Mouse (Mus musculus) testis, adult 2 months (tissue): ENCODE results near the gene Shox2. TPM values are rescaled to one million over a fixed set of nuclear protein-coding genes. Genes with fewer than 3 reads are reported as not detected.
A peak's percentile ranks its signal among the peaks of the same experiment; 100 is the strongest.

Experiments
- H3K27ac ChIP-seq: fragments of 200-500 bp; 2 replicates; pipeline ENCODE4 v1.5.1; 2012; ENCODE audit warnings: low read depth, low read length; ENCODE audit not compliant: control insufficient read depth, insufficient read depth
- H3K27me3 ChIP-seq: fragments of 200-500 bp; 2 replicates; pipeline ENCODE4 v1.6.1; 2012; ENCODE audit warnings: mild to moderate bottlenecking, low read length, moderate library complexity; ENCODE audit not compliant: control insufficient read depth, insufficient read depth
- H3K36me3 ChIP-seq: fragments of 200-500 bp; 2 replicates; pipeline ENCODE4 v1.6.1; 2012; ENCODE audit warnings: mild to moderate bottlenecking, low read length; ENCODE audit not compliant: control insufficient read depth, insufficient read depth
- H3K4me1 ChIP-seq: fragments of 200-500 bp; 2 replicates; pipeline ENCODE4 v1.6.1; 2012; ENCODE audit warnings: low read length; ENCODE audit not compliant: control insufficient read depth, insufficient read depth
- H3K4me3 ChIP-seq: fragments of 200-500 bp; 2 replicates; pipeline ENCODE4 v1.5.1; 2012; ENCODE audit warnings: low read depth, mild to moderate bottlenecking, low read length, moderate library complexity, mixed read lengths; ENCODE audit not compliant: control insufficient read depth
- CTCF ChIP-seq: fragments of 200-500 bp; IDR thresholded peaks from 2 replicates; pipeline ENCODE4 v1.5.1; 2012; ENCODE audit warnings: low read depth, mild to moderate bottlenecking, inconsistent platforms, low read length, moderate library complexity; ENCODE audit not compliant: control insufficient read depth, insufficient read depth, insufficient replicate concordance
- POLR2A ChIP-seq: fragments of 200-500 bp; IDR thresholded peaks from 2 replicates; pipeline ENCODE4 v1.6.1; 2012; ENCODE audit warnings: low read depth, mild to moderate bottlenecking, inconsistent platforms, low read length, moderate library complexity; ENCODE audit not compliant: control insufficient read depth
- polyA plus RNA-seq: library from polyadenylated mRNA; depleted of rRNA; stranded (reverse); fragments of >200 nt; gene quantifications from 2 replicates; pipeline ENCODE4 v1.2.3, GENCODE M21; 2012

The Shox2 gene
- polyA plus RNA-seq, 1 experiment: 0.09 TPM

- Histone ChIP-seq H3K27me3 (peaks cover 19% of the 10 kb centered on the region), H3K4me3 (peak overlapping the region; percentile 73), H3K36me3 (no peaks in the 10 kb centered on the region), H3K4me1 (peaks cover 10% of the 10 kb centered on the region), H3K27ac (no peak overlapping the region)
- TF ChIP-seq POLR2A: no peak
- TF ChIP-seq CTCF: no peak
Observed at GRCm38 (mm10) chr3:66980111-66980975, 1.2 kb downstream of the Shox2 start.

- no peak overlapping the region for H3K27ac ChIP-seq
- peaks cover 19% of the 10 kb centered on the region for H3K27me3 ChIP-seq
- TF ChIP-seq POLR2A (no peak), CTCF (no peak)
- no peaks in the 10 kb centered on the region for H3K36me3 ChIP-seq
- H3K4me3 ChIP-seq: no peak overlapping the region
- H3K4me1 ChIP-seq: peaks cover 10% of the 10 kb centered on the region
Observed at GRCm38 (mm10) chr3:66979491-66979890, 2.1 kb downstream of the Shox2 start.

- H3K4me1 ChIP-seq: peaks cover 14% of the 10 kb centered on the region
- no peaks in the 10 kb centered on the region for H3K36me3 ChIP-seq
- TF ChIP-seq POLR2A: no peak
- no peak for TF ChIP-seq CTCF
- peaks cover 19% of the 10 kb centered on the region for H3K27me3 ChIP-seq
- no peak overlapping the region for H3K27ac ChIP-seq
- no peak overlapping the region for H3K4me3 ChIP-seq
Observed at GRCm38 (mm10) chr3:66978457-66979381, 2.9 kb downstream of the Shox2 start.

GRCm38 (mm10) chr3:66977811-66978456 is 3.6 kb downstream of the Shox2 start:
- no peak overlapping the region for H3K4me3 ChIP-seq
- peaks cover 19% of the 10 kb centered on the region for H3K27me3 ChIP-seq
- TF ChIP-seq POLR2A (no peak), CTCF (no peak)
- H3K4me1 ChIP-seq: peaks cover 19% of the 10 kb centered on the region
- no peak overlapping the region for H3K27ac ChIP-seq
- no peaks in the 10 kb centered on the region for H3K36me3 ChIP-seq

GRCm38 (mm10) chr3:66976889-66977615 is 4.5 kb downstream of the Shox2 start:
- H3K27me3 ChIP-seq: peaks cover 14% of the 10 kb centered on the region
- no peaks in the 10 kb centered on the region for H3K36me3 ChIP-seq
- H3K4me1 ChIP-seq: peaks cover 15% of the 10 kb centered on the region
- no peak overlapping the region for H3K4me3 ChIP-seq
- TF ChIP-seq CTCF (no peak), POLR2A (no peak)
- H3K27ac ChIP-seq: no peak overlapping the region

- TF ChIP-seq POLR2A (no peak), CTCF (no peak)
- H3K4me1 ChIP-seq: peaks cover 19% of the 10 kb centered on the region
- H3K4me3 ChIP-seq: no peak overlapping the region
- no peaks in the 10 kb centered on the region for H3K36me3 ChIP-seq
- peaks cover 3% of the 10 kb centered on the region; the same call in 1 of the 2 replicates for H3K27me3 ChIP-seq
- no peak overlapping the region for H3K27ac ChIP-seq
Observed at GRCm38 (mm10) chr3:66974501-66974900, 7.1 kb downstream of the Shox2 start.
